Mouse (Mus musculus) brain, embryonic 14.5 days (tissue): Measurements from ENCODE around the gene Iqcg.

Experiments
- CTCF ChIP-seq: fragments of 200-500 bp; IDR thresholded peaks from 2 replicates; pipeline ENCODE4 v1.5.1; 2012; ENCODE audit warnings: inconsistent platforms, mild to moderate bottlenecking, moderate library complexity, borderline replicate concordance; ENCODE audit not compliant: insufficient read depth, insufficient read length; ENCODE audit errors: extremely low read depth
- POLR2A ChIP-seq: fragments of 200-500 bp; IDR thresholded peaks from 2 replicates; pipeline ENCODE4 v1.6.1; 2012; ENCODE audit warnings: mild to moderate bottlenecking, inconsistent platforms, borderline replicate concordance; ENCODE audit not compliant: poor library complexity, insufficient read depth, insufficient read length, severe bottlenecking; ENCODE audit errors: extremely low read depth

GRCm38 (mm10) chr16:33015986-33016385 lies 40.0 kb downstream of the Iqcg start:
- no peak for TF ChIP-seq POLR2A
- TF ChIP-seq CTCF, result no peak
